Mouse (Mus musculus) left cerebral cortex, adult 8-10 months (tissue): ENCODE measurements at regions not wholly inside any gene's neighbourhood (a gene's known extent, or its start where the extent isn't known, plus 50 kb on each side); places are given as distances from the start of the nearest gene placed in this dataset.

Experiments
- DNase-seq, 2 experiments: peaks; one replicate each; pipeline ENCODE4 v3.0.0; 2022; ENCODE audit warnings: low spot score in 2 of 2

- DNase-seq: no peak
Observed at GRCm38 (mm10) chr7:125384171-125384570, 60.3 kb upstream of the Kdm8 start.

- DNase-seq: peak in 1 of 2 experiments; percentile 2
Observed at GRCm38 (mm10) chr7:125392536-125392935, 51.9 kb upstream of the Kdm8 start.

- peak in 1 of 2 experiments; percentile 12 for DNase-seq
Observed at GRCm38 (mm10) chr7:125393228-125393627, 51.2 kb upstream of the Kdm8 start.

- DNase-seq: peak; percentile 88 to 99
Observed at GRCm38 (mm10) chr7:125393654-125394346, 50.7 kb upstream of the Kdm8 start.
